Mouse (Mus musculus) heart, embryonic 13.5 days (tissue): Measurements from ENCODE around the gene Slc35f4. TPM values are rescaled to one million over a fixed set of nuclear protein-coding genes. Genes with fewer than 3 reads are reported as not detected.

Experiments
- ATAC-seq: fragments of 200-750 bp; cut with Nextera tagmentation; 2 replicates; pipeline ENCODE4 v1.8.0; 2017; ENCODE audit warnings: moderate TSS enrichment; ENCODE audit not compliant: insufficient number of reproducible peaks, low FRiP score, low TSS enrichment; ENCODE audit errors: extremely low read depth
- H3K27ac ChIP-seq: fragments of 300-500 bp; sonication (generic); replicated peaks from 2 replicates; pipeline ENCODE4 v1.5.1; 2015; ENCODE audit warnings: moderate library complexity, mild to moderate bottlenecking, inconsistent platforms
- H3K27me3 ChIP-seq: fragments of 300-500 bp; sonication (generic); replicated peaks from 2 replicates; pipeline ENCODE4 v1.6.1; 2015; ENCODE audit warnings: mild to moderate bottlenecking, inconsistent platforms
- H3K36me3 ChIP-seq: fragments of 300-500 bp; sonication (generic); 2 replicates; pipeline ENCODE4 v1.6.1; 2015; ENCODE audit warnings: mild to moderate bottlenecking, inconsistent platforms
- H3K4me1 ChIP-seq: fragments of 300-500 bp; sonication (generic); 2 replicates; pipeline ENCODE4 v1.6.1; 2015; ENCODE audit warnings: inconsistent platforms
- H3K4me2 ChIP-seq: fragments of 300-500 bp; sonication (generic); 2 replicates; pipeline ENCODE4 v1.6.1; 2015; ENCODE audit warnings: inconsistent platforms, mild to moderate bottlenecking, moderate library complexity
- H3K4me3 ChIP-seq: fragments of 300-500 bp; sonication (generic); 2 replicates; pipeline ENCODE4 v1.5.1; 2015; ENCODE audit warnings: moderate library complexity, mild to moderate bottlenecking, inconsistent platforms
- H3K9ac ChIP-seq: fragments of 300-500 bp; sonication (generic); 2 replicates; pipeline ENCODE4 v1.6.1; 2015; ENCODE audit warnings: inconsistent platforms, mild to moderate bottlenecking, moderate library complexity
- H3K9me3 ChIP-seq: fragments of 300-500 bp; sonication (generic); 2 replicates; pipeline ENCODE4 v1.6.1; 2016; ENCODE audit warnings: inconsistent platforms
- WGBS: fragments of 180-500 bp; shearing (Covaris S2); methylation state at CpG from one replicate; pipeline ENCODE4 v1.1.7; 2015; ENCODE audit warnings: mixed read lengths; 5-methylcytosine and 5-hydroxymethylcytosine counted together
- polyA plus RNA-seq: library from polyadenylated mRNA; unstranded; fragments of >200 nt; fragmentation: Nextera tagmentation; extraction: Ambion mirVana; gene quantifications from 2 replicates; pipeline ENCODE4 v1.2.1, GENCODE M21; 2015

The Slc35f4 gene
- polyA plus RNA-seq, 1 experiment from 2014 or later = 0.05 TPM

DNA sequence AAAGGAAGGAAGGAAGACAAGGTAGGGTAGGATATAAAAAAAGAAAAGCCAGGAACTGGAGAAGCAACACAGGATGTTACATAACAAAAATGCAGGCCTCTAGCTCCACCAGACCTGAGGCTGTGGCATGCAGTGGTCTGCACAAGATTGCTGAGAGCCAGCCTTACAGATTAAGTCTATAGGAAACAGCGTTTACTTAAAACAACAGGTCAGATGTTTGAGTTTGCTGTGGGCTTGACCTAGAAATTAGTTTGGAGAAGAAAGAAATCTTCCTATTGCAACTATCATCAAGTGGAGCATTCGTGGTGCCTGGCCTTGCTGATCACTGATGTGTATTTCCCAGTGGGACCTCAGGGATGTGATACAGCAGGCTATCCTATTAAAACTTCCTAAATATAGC is 64.1 kb downstream of the Slc35f4 start:
- no peaks in the 10 kb centered on the region for H3K4me1 ChIP-seq
- H3K9ac ChIP-seq = no peak overlapping the region
- no peaks in the 10 kb centered on the region for H3K9me3 ChIP-seq
- H3K27ac ChIP-seq = no peak overlapping the region
- H3K4me2 ChIP-seq = no peak overlapping the region
- H3K36me3 ChIP-seq = no peaks in the 10 kb centered on the region
- H3K4me3 ChIP-seq = no peak overlapping the region
- ATAC-seq = no peak
- WGBS = 50% methylated on average over 2 of the region's 2 CpGs
- no peaks in the 10 kb centered on the region for H3K27me3 ChIP-seq

DNA sequence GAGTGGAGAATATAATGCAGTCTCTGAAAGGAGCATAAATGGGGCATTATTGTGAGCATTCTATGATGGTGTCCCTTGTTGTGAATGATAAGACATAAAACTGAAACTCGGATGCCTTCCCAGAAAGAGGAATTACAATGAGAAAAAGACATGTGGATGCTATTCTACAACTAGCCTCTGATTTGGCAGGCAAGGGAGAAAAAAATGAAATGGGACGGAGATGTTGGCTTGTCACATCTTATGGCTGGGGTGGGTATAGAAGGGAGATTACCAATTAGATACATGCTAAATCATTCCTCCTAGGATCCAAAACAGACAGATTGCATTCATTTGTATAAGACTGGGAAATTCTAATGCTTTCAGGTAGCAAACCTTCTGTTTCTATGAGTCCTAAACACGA is 65.0 kb downstream of the Slc35f4 start:
- H3K9me3 ChIP-seq = no peaks in the 10 kb centered on the region
- WGBS = 64% methylated on average over 3 of the region's 3 CpGs
- no peaks in the 10 kb centered on the region for H3K27me3 ChIP-seq
- ATAC-seq = no peak
- no peak overlapping the region for H3K27ac ChIP-seq
- no peaks in the 10 kb centered on the region for H3K36me3 ChIP-seq
- H3K4me1 ChIP-seq = no peaks in the 10 kb centered on the region
- no peak overlapping the region for H3K9ac ChIP-seq
- no peak overlapping the region for H3K4me3 ChIP-seq
- no peak overlapping the region for H3K4me2 ChIP-seq

DNA sequence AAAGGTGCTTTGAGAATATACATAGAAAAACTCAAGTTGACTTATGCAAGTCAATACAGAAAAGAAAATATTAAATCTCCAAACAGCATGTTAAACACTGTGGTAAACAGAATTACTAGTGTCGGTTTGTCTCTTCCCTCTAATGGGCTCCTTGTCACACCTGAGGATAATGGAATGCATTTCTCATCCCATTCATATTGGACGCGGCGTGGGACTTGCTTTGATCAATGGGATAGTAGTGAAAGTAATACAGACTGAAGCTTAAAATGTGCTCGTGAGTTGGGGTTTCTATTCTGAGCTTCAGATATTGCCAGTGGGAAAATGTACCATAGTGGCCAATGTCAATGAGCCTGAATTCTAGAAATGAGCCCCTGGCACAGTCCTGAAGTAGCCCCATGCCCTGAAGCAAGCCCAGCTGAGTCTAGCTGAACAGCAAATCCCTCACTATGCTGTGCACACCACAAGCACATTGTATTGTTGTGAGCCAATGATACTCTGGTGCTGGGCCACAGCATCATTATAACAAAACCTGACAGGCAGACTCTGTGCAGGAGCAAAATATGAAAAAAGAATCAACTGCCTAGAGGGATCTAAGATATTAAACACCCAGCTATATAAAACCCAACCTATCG is 71.4 kb downstream of the Slc35f4 start:
- Histone ChIP-seq H3K27me3 (no peaks in the 10 kb centered on the region), H3K9ac (no peak overlapping the region), H3K4me1 (no peaks in the 10 kb centered on the region), H3K27ac (no peak overlapping the region), H3K9me3 (no peaks in the 10 kb centered on the region), H3K4me2 (no peak overlapping the region), H3K4me3 (no peak overlapping the region), H3K36me3 (no peaks in the 10 kb centered on the region)
- 77% methylated on average over 6 of the region's 6 CpGs for WGBS
- ATAC-seq = no peak

DNA sequence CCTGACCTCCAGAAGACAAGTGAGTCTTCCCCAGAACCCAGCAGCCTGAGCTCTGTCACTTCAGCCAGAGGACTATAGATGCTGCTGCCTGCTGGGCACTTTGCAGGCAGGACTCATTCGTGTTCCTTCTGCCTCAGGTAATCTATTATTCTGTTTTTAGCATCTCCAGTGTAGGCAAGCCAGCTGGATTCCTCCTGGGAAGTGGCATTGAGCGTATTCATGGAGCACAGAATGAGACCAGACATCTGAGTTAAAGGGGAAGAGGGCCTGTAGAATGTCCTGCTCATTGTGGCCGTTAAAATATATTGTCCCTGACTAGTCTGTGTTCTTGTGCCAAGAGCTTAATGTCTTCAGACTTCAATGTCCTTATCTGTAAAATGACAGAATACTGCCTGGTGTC is 72.1 kb downstream of the Slc35f4 start:
- Histone ChIP-seq H3K4me2 (no peak overlapping the region), H3K9ac (no peak overlapping the region), H3K27me3 (no peaks in the 10 kb centered on the region), H3K36me3 (no peaks in the 10 kb centered on the region), H3K4me3 (no peak overlapping the region), H3K27ac (no peak overlapping the region), H3K9me3 (no peaks in the 10 kb centered on the region), H3K4me1 (no peaks in the 10 kb centered on the region)
- 38% methylated on average over 3 of the region's 3 CpGs for WGBS
- ATAC-seq = no peak

DNA sequence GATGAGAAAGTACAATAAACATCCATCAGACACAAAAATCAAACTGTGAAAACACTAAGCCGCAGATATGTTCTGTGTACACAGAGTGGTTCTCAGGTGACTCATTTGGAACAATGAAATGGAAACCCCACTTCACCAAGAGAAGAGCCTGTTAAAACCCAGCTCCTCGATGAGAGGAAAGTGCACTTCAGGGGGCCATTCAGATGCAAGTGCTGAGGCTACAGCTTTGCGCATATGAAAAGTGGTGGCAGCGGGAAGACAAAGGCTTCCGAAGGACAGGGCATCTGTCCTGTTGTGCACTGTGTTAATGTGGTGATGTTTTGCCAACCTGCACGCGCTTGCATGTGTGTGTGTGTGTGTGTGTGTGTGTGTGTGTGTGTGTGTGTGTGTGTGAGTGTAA is 78.2 kb downstream of the Slc35f4 start:
- no peak overlapping the region for H3K4me2 ChIP-seq
- no peak overlapping the region for H3K9ac ChIP-seq
- H3K4me3 ChIP-seq = no peak overlapping the region
- 31% methylated on average over 7 of the region's 7 CpGs for WGBS
- no peaks in the 10 kb centered on the region for H3K4me1 ChIP-seq
- H3K27ac ChIP-seq = no peak overlapping the region
- no peak for ATAC-seq
- H3K36me3 ChIP-seq = no peaks in the 10 kb centered on the region
- no peaks in the 10 kb centered on the region; the same call in 1 of the 2 replicates for H3K27me3 ChIP-seq
- H3K9me3 ChIP-seq = no peaks in the 10 kb centered on the region

DNA sequence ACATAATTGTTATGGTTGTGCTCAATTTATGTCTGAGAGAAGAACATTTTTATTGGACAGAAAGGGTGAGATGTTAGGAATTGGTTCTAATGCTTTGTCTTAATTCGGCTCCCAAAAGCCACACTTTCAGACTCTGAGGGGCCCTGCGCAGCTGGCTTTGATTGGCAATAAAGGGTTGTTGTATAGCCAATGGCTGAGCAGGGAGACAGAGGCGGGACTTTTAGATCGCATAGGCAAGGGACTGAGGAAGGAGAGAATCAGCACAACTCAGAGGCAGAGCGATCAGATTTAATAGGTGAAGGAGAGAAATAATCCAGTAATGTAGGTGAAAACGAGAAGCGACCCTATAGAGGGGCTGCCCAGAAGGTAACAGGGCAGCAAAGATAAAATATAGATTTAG is 79.4 kb downstream of the Slc35f4 start:
- Histone ChIP-seq H3K36me3 (no peaks in the 10 kb centered on the region), H3K4me3 (no peak overlapping the region), H3K27ac (no peak overlapping the region), H3K27me3 (no peaks in the 10 kb centered on the region; the same call in 1 of the 2 replicates), H3K9me3 (no peaks in the 10 kb centered on the region), H3K4me2 (peak overlapping the region; percentile 20; the same call in 1 of the 2 replicates), H3K4me1 (no peaks in the 10 kb centered on the region), H3K9ac (no peak overlapping the region)
- WGBS = 29% methylated on average over 7 of the region's 7 CpGs
- no peak for ATAC-seq

DNA sequence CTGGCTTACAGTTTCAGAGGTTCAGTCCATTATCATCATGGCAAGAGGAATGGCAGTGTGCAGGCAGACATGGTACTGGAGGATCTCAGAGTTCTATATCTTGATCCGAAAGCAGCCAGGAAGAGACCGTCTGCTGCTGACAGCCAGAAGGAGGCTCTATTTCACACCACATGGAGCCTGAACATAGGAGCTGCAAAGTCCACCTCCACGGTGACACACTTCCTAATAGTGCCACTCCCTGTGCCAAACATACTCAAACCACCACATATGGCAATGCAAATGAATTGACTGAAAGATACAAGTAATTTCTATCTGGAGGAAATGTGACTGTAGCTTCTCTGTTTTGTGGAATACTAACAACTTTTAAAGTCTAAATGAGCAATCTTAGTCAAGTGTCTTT is 89.0 kb downstream of the Slc35f4 start:
- H3K36me3 ChIP-seq = no peaks in the 10 kb centered on the region
- WGBS = 79% methylated on average over 3 of the region's 3 CpGs
- no peaks in the 10 kb centered on the region for H3K4me1 ChIP-seq
- no peak overlapping the region for H3K9ac ChIP-seq
- no peak overlapping the region for H3K4me2 ChIP-seq
- no peak for ATAC-seq
- H3K27ac ChIP-seq = no peak overlapping the region
- no peak overlapping the region for H3K4me3 ChIP-seq
- no peaks in the 10 kb centered on the region for H3K27me3 ChIP-seq
- no peaks in the 10 kb centered on the region for H3K9me3 ChIP-seq

DNA sequence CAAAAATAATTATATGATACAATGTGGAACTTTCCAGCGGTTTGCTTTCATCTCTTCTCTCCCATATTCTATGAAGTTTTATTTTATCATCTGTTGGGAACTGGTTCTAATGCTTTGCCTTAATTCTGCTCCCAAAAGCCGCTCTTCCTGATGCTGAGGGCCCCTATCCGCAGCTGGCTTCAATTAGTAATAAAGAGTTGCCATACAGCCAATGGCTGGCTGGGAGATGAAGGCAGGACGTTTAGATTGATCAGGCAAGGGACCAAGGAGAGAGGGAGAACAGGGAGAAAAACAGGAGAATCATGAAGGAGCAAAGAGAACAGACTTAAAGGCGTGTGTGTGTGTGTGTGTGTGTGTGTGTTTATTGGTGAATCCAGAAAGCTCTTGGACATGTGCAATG is 94.0 kb downstream of the Slc35f4 start:
- no peak overlapping the region for H3K27ac ChIP-seq
- H3K27me3 ChIP-seq = no peaks in the 10 kb centered on the region
- no peak overlapping the region for H3K4me3 ChIP-seq
- WGBS = 72% methylated on average over 5 of the region's 5 CpGs
- no peaks in the 10 kb centered on the region for H3K4me1 ChIP-seq
- ATAC-seq = no peak
- no peak overlapping the region for H3K9ac ChIP-seq
- no peaks in the 10 kb centered on the region for H3K36me3 ChIP-seq
- no peak overlapping the region for H3K4me2 ChIP-seq
- H3K9me3 ChIP-seq = no peaks in the 10 kb centered on the region

DNA sequence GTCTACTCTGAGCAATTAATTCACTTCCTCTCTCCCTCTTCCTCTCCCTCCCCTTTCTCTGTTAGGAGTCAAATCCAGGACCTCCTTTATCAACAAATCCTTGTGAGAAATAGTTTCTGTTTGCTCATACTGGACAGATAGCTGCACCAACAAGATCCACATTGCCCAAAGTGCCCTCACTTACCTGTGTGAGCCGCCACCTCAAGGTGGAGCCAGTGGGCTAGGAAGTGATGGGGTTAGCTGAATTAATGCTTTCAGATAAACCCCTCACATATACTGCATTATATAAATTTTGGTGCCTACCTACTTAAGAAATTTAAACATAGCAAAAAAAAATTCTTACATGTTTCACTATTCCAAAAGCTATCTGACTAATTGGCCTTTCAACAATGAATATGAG is 133.4 kb downstream of the Slc35f4 start:
- Histone ChIP-seq H3K9me3 (no peaks in the 10 kb centered on the region), H3K9ac (no peak overlapping the region), H3K36me3 (no peaks in the 10 kb centered on the region), H3K27ac (no peak overlapping the region), H3K4me3 (no peak overlapping the region), H3K27me3 (no peaks in the 10 kb centered on the region), H3K4me2 (no peak overlapping the region), H3K4me1 (no peaks in the 10 kb centered on the region)
- 20% methylated on average over 1 of the region's 1 CpGs for WGBS
- no peak for ATAC-seq

DNA sequence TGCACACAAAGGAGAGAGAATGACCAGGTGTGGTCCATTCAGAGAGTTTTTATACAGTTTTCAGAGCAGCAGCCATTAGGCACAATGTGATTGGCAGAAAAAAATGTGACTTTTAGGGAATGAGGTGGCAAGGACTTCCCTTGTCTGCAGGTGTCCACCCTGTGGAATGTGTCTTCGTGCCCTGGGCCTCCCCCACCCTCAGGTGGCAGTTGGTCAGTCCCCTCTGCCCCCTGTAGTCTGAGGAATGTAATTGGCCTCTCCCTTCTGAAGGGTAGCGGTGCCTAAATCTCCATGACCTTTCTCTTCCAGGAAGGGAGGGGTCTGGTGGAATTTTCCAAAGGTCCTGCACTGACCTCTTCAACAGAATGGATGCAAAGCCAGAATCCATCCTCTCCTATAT is 163.7 kb downstream of the Slc35f4 start:
- Histone ChIP-seq H3K9me3 (no peaks in the 10 kb centered on the region), H3K9ac (no peak overlapping the region), H3K4me3 (no peak overlapping the region), H3K4me2 (no peak overlapping the region), H3K4me1 (no peaks in the 10 kb centered on the region), H3K27ac (no peak overlapping the region), H3K27me3 (no peaks in the 10 kb centered on the region), H3K36me3 (no peaks in the 10 kb centered on the region)
- no peak for ATAC-seq
- WGBS = 65% methylated on average over 2 of the region's 2 CpGs

DNA sequence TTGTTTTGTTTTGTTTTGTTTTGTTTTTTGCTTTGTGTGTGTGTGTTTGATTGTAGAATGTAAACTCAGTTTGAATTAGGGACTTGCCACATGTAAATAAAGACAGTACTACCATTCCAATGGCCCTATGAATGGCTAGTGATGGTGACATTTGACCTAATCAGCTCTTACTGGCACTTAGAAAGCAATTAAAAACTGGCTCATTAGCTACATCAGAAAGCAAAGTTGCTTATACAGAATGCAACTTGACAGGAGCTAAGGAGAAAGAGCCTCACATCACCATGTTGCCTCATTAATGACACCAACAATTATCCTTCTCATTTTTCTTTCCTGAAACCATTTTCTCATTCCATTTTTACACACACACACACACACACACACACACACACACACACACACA is 170.3 kb downstream of the Slc35f4 start:
- Histone ChIP-seq H3K4me1 (no peaks in the 10 kb centered on the region), H3K4me3 (no peak overlapping the region), H3K36me3 (no peaks in the 10 kb centered on the region), H3K27me3 (no peaks in the 10 kb centered on the region), H3K9ac (no peak overlapping the region), H3K27ac (no peak overlapping the region), H3K9me3 (no peaks in the 10 kb centered on the region), H3K4me2 (no peak overlapping the region)
- no peak for ATAC-seq

DNA sequence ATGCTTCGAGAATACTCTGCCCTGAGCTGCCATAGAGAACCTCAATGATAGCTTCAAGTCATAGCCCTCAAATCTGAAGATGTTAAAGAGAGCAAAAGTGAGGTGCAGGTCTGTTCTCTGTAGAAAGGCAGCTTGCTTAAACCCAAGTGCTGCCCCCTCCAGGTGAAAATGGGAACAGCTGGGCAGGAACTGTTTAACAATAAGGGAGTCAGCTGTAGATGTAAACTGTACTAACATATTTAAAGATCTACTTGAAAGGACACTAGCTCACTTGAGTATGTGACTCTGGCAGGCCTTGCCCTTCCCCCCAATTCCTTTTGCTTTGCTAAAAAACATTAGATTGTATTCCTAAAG is 177.0 kb downstream of the Slc35f4 start:
- Histone ChIP-seq H3K27me3 (no peaks in the 10 kb centered on the region), H3K36me3 (no peaks in the 10 kb centered on the region), H3K4me3 (no peak overlapping the region), H3K4me2 (no peak overlapping the region), H3K27ac (no peak overlapping the region), H3K9ac (no peak overlapping the region), H3K9me3 (no peaks in the 10 kb centered on the region), H3K4me1 (no peaks in the 10 kb centered on the region)
- WGBS = 66% methylated on average over 1 of the region's 1 CpGs
- no peak for ATAC-seq
